Mouse (Mus musculus) 3T3-L1 (cell line): ENCODE measurements around the gene Alk.

Source experiments
- DNase-seq: peaks from one replicate; pipeline ENCODE4 v3.0.0-alpha.2; 2015; ENCODE audit warnings: low read depth, low spot score

Alk gene

DNA sequence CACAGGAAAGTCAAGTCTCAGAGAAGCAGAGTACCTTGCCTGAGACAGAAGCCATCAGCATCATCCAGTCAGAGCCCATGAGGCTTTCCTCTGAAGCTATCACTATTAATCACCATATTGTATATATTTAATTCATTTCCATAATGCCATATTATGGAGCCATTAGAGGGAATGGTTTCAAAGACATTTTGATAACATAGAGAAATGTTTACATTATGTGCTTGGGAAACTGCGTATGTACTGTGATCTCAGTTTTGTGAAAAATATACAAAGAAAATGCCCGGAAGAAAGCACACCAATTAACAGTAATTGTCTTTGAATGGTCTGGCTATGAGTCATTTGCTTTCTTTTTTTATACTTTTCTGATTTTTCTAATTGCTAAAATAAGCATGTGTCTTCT, 203.1 kb downstream of the Alk start:
- DNase-seq = no peak

DNA sequence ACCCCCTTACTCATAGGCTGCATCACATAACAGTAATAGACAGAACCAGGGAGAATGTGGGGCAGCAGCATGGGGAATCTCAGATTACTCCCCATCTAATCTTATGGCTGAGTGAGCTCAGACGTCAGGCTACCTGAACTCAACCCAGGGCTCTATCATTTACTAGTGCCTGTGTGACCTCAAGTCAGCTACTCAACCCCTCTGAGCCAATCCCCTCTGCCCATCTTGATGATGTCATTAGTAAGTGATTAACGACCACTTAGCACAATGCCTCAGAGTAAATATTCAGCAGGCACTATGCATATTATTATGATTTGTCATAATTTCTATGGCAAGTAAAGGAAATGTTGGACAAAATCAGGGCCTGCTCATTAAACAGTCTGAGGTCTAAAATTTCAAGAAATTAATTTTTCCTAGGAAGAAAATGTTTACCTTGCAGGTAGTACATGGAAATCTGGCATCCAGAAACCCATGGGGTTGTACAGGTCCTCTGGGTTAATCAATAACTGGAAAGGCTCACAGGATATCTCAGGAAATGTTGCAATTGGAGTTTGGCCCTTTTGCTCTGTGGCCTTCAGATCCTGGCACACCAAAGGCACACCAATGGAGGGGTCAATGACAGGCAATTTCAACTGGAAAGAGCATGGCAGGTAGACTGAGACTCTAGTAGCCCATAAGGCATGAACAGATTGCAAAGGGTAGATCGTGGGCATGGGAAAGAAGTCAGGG, 204.9 kb downstream of the Alk start:
- DNase-seq = no peak

DNA sequence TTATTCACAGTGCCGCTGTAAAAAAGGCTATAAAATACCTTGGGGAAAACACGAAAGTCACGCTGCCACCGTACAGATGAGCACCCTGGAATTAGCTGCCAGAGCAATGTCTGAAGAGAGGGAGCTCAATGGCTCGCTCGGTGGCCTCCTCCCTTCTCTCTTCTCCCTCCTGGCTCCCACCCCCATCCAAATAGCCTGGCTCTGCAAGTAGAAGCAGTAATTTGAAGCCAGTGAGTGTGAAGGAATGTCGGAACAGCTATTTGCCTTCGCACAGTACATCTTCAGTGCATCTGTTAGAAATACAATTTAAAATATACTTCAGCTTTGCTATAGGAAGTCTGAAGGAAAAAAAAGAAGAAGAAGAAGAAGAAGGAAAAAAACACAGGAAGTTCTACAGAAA, 208.5 kb downstream of the Alk start:
- no peak for DNase-seq

DNA sequence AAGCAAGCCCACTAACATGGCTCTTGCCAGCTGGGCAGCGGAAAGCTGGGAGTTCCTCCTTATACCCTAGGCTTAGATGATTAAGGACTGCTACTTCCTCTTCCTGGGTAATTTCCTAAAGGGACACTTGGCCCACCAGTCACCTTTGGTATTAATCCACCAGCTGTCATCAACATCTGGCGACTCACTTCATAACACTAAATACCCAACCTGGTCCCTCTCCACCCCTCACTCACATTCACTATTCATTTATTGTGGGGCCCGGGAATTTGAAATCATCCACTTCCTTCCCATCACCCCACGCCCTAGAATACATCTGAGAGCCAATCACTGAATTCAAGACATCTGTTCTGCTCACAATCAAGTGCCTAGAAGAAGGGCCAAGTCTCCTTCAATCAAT, 235.4 kb downstream of the Alk start:
- no peak for DNase-seq

DNA sequence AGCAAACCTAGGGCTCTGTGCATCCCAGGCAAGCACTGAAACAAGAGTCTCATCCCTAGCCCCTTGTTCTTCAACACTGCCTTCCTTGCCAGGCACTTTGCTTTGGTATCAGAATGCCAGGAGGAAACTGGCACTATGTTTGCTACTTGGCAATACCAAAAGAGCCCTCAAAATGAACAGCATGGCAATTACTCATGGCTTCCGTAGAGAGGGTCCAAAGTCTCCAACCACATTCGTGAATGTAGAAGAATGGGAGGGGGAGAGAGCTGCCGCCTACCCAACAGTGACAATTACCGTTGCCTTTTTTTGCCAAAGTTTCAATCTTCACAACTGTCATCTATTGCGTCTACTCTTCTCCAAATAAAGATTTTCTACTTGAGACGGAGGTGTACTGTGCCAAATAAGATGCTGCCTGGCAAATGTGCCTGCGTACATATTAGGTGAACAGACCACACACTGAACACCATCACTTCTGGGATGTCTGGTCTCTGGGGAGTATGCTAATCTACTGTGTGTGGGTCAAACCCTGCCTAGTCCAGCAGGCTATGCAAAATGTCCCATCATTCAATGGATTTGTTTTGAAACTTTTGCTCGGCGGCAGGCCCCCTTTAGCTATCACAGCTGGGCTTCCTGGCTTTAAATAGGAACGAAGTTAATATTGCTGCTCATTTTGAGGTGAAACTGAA, 241.5 kb downstream of the Alk start:
- no peak for DNase-seq

DNA sequence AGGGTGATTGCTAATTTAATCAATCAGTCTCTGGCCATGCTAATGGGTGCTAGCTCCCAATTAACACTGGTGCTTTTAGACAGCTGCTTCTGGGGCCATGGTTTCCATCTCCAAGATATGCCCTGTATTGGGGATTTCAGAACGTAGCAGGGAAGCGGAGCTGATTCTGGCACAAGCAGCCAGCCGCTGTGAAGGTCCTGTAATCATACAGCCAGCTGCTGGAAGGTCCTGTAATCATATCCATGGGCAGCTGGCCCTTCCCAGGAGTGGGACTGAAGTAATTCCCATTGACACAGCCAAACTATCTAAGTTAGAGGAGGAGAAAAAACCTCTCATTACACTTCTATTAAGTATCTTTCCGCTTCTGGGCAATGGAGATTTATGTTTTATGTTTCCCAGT, 242.5 kb downstream of the Alk start:
- no peak for DNase-seq

DNA sequence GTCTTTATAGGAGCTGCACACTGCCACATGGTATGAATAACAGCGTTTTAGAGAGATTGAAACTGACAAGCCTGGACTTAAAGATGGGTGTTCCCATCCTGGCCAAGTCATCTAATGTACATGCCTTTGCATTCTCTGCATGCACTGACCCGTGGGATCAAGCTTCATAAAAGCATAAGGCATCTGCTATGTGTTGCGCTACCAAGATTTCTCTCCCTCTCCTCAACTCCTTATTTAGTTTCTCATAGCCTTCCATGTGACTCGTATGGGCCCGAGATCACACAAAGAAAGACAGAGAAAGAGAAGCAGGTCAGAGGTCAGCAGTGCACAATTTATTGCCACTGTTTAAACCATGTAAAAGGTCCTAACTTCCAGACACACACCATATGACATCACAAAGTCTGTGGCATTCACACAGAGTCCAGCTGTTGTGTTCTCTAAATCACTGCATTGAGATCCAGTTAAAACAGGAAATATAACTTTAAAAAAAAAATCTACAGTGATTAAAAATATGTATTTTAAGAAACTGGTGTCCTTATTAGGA, 247.6 kb downstream of the Alk start:
- DNase-seq = no peak

DNA sequence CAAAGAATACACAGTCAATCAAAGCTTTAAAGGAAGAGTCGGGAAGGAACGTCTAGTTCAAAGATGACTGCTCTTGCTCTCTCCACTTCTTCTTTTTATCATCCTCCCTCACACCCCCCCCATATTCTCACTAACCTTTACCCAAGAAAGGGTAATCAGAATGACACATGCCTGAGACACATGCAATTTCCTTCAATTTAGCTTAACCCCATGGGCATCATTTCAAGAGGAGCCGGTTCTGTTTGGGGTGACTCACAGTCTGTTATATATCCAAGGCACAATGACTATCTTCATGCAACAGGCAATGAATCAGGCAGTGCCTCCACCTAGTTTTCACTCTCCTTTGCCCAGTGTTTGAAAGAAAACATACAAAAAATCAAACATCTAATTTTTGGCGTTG, 265.0 kb downstream of the Alk start:
- peak; percentile 86 for DNase-seq

DNA sequence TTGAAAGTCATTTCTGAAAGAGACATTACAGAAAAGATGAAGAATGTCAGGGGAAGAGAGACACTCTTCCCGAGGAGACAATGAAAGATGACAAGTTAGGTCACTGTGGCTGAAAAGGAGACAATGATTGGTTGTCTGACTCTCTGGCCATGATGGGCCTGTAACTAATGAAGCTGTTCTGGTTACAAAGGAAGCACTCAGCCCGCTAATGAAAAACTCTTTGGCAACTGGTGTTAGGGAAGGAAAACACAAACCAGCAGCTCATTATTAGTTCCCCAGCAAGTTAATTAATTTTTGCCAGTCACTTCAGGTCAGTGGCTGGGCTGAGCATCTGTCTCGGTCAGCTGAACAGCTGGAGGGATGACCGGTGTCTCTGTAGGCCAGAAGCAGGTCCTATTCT, 271.5 kb downstream of the Alk start:
- DNase-seq = no peak

DNA sequence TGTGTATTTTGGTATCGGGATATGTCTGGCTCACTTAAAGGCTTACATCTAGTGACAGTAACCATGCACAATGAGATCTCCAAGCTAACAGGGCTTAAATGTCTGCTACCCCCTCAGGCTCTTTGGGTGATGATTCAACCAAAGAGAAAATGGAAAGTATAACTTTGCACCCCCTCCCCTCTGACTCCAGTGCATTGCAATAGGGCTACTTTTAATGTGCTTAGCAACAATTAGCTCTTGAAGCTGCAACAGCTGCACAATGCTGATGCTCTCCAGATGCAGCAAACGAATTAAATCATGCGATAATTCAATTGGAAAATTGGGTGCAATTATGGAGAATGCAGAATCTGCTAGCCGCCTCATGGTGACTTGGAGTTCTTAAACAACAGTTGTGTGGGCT, 278.5 kb downstream of the Alk start:
- no peak for DNase-seq

DNA sequence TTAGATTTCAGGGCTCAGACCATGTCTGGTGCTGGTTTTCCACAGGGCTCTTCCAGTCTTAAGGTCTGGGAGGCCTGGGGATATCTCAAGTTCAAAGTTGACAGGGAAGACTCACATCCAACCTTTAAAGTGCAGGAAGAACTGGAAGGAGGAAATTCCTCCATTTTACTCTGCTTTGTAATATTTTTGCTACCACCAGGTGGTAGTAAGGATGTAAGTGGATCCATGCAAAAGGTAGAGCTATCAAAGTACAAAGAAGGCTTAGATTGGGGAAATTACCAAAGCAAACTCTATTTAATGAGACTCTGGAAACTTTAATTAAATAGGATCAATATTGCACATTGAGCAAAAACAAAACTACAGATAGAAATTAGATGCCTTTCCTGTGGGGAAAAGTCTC, 284.9 kb downstream of the Alk start:
- peak; percentile 13 for DNase-seq

DNA sequence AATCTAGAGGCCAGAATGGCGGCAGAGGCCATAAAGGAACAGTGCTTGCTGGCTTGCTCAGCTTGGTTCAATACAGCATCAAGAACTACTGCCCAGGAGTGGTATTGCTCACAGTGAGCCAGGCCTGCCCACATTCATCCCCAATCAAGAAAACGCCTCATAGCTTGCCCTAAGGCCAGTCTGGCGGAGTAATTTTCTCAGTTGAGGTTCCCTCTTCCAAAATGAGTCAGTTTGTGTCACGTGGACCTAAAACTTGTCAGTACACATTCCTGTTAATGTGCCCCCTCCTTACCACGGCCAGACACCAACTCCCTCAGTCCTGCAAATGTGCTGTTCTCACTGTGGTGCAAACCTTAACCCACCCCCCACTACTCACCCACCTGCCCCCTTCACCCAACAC, 304.8 kb downstream of the Alk start:
- peak; percentile 37 for DNase-seq

DNA sequence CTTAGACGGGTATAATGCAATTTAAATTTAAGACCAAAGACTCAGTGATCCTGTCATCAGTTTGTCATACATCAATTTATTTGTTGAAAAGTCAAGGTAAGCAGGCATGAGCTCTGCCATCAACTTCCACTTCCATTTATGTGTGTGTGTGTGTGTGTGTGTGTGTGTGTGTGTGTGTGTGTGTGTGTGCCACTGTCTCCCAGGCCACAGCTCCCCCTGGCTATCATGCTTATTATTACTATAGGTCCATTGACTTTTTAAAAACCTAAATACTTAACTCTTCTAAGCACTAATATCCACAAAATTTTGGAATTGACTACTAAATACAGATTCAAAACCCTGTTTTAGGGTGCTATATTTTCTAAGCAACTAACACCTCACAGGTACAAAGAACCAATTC, 308.1 kb downstream of the Alk start:
- no peak for DNase-seq

DNA sequence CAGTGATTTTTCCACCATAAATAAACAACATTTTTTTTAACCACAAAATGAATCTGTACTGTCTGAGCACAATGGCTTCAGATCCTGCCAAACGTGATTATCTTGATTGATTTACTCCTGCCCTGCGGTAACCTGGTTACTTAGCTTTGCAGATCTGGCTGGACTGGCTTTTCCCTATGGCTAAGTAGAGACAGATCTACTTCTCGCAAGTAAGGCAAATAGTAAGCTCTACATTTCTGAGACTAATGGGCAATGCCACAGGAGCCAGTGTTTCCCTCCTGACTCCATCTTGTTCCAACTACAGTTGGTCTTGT, 311.2 kb downstream of the Alk start:
- DNase-seq = no peak

DNA sequence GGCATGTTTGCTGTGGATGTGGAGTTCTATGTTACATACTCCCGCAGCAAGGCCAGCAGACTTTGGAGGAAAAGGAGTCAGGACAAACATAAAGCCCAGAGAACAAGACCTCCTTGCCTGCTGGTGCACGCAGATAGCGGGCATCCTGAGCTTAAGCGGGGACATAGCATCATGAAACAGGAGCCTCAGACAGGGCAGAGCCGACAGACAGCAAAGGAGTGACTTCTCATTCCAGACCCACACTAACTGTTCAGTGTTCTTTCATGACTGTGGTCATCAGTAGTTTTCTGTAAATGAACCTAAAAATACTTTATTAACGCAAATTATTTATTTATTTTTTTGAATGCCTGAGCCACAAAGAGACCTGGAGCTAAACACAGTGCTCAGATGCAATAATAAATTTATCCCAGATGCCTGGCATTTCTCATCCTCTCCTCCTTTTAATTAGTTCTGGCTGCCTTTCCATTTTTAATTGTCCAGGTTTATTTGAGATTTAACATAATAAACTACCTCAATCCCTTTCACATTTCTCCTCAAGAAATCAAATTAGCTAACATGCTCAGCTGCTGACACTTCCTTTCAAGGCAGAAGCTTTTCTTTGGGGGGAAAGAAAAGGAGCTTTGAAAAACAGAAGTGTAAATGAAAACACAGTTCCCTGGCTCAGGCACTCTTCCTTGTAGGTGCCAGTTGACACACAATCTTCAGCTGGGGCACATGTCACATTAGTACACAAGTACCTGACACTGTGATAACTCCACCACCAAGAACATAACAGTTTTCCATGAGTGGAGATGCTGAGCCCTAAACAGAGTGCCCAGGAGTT, 311.8 kb downstream of the Alk start:
- no peak for DNase-seq

DNA sequence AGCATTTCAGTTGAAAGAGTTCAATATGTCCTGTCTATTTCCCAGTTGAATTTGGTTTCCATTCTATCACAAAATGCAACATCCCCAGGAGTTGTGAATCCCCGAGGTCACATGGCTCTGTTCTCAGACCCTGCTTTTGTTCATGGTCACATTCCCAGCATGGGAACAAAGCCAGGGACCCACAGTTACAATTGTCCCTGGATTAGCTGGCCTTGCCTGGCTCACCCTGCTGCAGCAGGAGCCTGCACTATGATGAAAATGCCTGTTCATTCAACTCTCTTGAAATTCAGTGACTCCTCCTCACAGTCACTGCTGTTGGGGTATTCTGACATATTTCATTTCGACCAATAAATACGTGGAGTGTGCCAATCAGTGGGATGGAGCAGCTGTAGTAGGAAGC, 318.5 kb downstream of the Alk start:
- DNase-seq = no peak

DNA sequence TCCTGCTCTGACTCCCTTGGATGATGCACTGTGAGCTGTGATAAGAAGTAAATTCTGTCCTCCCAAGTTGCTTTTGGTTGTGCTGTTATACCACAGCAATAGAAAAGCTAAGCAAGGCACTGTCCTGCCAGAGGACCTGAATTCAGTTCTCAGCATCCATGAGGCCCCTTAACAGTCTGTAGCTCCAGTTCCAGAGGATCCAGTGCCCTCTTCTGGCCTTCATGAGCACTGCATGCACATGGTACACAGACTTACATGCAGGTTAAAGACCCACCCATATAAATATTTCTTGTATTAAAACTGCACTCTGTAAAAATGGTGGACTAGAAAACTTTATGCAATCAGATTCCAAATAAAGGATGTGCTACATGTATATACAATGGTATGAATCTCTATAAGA, 326.1 kb downstream of the Alk start:
- no peak for DNase-seq

DNA sequence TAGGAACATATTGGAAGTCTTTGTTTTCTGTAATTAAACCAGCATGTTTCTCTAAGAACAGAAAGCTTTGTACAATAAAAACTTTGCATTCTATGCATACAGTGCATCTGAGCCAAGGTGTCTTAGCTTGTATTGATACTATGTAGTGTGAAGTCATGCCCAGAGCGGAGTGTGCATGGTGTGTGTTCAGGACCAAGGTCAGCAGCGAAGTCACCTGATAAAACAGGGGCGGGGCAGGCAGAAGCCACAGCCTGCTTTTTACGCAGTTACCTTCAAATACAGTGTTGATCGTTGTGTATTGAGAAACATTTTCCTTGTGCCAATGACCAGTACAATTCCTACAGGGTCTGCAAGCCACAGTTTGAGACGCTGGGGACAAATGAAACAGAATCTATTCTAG, 327.6 kb downstream of the Alk start:
- DNase-seq = no peak

DNA sequence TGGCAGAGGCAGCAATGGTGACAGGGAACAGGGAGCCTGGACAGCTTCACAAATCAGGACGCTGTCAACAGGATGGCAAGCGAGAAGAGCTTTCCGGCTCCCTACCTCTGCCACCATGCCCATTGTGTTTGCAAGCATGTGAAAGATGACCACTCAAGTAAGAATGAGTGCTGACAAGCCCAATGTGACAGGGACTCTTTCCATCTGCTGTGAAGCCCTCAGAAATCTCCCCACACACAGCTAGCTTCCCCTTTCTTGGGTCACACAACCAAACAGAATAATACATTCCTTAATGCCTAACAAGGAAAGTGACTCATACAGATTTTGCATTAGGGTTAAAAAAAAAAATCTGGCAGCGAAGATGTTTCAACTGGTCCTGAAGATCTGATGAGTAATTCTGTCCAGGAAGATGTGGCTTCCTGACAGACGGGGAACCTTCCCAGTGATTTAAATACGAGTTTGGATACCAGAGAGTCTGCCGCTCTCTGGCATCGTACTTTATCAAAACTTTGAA, 329.0 kb downstream of the Alk start:
- peak; percentile 91 for DNase-seq

DNA sequence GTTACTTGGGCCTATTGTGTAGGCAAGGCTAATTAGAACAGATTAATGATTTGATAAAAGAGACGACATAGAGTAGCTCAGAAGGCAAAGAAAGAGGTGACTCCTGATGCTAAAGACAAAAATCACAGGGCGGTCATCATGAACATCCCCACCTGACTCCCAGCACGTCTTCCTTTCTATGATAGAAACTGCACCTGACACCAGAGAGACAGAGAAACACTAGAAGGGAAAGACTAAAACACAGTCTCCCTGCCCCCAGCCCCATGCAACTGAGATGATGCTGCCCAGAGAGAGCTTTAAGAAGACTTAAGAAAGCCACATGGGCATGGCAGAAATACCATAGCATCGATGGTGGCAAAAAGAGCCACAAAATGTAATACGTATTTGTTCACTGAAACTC, 330.2 kb downstream of the Alk start:
- no peak for DNase-seq

DNA sequence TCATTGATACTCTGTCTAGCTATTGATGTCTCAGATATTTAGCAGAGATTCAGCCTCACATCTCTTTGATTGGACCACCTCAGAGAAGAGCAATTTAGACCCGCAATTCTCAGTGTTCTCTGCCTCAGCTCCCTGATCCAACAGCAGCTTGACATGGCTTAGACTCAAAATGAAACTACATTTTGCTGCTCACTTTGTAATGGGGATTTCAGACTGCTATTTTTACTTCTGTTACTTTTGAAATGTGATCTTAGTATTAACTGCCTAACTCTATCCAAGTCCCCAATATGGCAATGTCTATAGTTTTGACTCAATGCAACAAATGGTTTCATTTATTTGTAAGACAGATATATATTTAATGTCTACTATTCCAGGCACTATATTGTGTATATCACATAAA, 332.8 kb downstream of the Alk start:
- DNase-seq = no peak

DNA sequence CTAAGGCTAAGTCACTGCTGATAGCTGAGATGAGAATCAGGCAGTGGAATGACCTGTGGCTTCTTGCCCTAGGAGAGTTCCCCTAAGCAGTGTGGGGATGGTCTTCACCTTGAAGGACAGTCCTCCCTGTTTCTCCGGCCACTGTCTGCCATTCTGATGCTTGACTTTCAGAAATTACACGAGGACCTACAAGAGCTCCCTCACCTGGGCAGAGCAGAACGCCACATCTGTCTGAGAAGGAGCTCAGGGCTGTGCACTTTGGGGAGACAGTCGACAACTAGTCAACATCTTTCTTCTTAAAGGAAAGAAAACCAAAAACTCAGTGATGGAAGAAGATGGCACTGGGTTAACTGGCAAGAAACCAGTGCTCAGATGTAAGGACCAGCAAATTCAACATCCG, 335.9 kb downstream of the Alk start:
- no peak for DNase-seq
